Mouse (Mus musculus): ENCODE results near the gene Pkn1. TPM values are rescaled to one million over a fixed set of nuclear protein-coding genes. Genes with fewer than 3 reads are reported as not detected.

Pkn1 gene
- polyA plus RNA-seq (2015; fragmentation: Nextera tagmentation; extraction: Ambion mirVana), result 22.4 and 35.0 TPM in 2 replicates

GRCm38 (mm10) chr8:83698661-83699453 is at the start of gene Pkn1:
Gene Pkn1, minus strand, starts transcription at chr8:83699179.

GRCm38 (mm10) chr8:83740976-83741741 is 42.2 kb upstream of the Pkn1 start, which contains the start of gene Adgre5:
Gene Adgre5, minus strand, starts transcription at chr8:83741326.

GRCm38 (mm10) chr8:83715031-83715690 is 16.2 kb upstream of the Pkn1 start, which contains the start of gene Ddx39:
Gene Ddx39, plus strand, starts transcription at chr8:83715177.

DNA sequence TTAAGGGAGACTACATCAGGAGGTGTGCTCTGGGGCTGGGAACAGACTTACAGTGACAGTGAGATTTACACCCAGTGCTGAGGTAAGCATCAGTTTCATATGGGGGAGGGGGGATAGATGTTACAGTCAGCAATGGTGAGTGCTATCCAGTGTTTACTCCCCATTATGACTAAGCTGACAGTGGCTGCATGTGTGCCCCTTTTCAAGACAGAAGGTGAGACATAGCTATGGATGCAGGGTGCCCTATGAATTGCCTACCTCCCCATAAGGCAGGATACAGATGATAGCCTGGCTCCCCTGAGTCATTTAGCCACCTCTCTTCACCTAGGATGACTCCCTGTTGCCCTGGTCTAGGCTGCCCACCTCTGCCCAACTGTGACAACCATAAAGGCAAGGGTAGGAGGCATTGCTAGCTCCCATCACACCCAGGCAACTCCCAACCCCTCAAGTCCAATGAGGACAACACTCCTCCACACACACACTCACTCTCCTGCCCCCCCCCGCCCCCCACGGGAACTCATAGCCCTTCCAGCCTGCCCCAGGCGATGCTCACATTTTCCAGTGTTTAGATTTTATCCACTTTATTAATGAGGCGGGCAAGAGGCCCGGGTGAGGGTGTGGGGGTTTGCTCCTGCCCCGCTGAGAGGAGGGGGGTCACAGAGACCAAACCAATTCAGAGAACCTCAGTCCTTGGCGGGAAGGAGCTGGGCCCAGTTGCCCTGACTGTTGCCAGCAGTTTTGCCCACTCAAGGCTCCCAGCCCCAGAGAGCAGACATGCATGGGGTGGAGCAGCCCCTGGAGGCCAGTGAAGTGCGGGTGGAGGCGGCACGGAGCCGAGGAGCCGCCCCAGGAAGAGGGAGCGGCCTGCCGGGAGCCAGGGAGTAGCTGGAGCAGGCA is 32.8 kb downstream of the Pkn1 start, which contains the start of gene Ptger1:
TSS of gene Ptger1 (plus strand) at position 710 of the 897 bp plus-strand sequence.

GRCm38 (mm10) chr8:83652030-83652743 is 46.8 kb downstream of the Pkn1 start, which contains the start of gene Gipc1:
Gene Gipc1, plus strand, starts transcription at chr8:83652677.

Small RNAs within 50 kb of the gene (microRNA-seq; reads per million reads assigned to microRNA genes)
- not detected for gene Mir1668 (ENCODE audit: borderline replicate concordance, insufficient number of aligned reads)

Other genes starting within 250 kb of the Pkn1 start
- 95.7 and 97.6 TPM in 2 replicates for gene Scoc, start 240.8 kb downstream of the Pkn1 start, polyA plus RNA-seq (2015; fragmentation: Nextera tagmentation; extraction: Ambion mirVana)
- gene Olfr370, start 163.4 kb downstream of the Pkn1 start, polyA plus RNA-seq (2015; fragmentation: Nextera tagmentation; extraction: Ambion mirVana), result not detected in 2 replicates
- gene Ndufb7, start 132.5 kb downstream of the Pkn1 start, polyA plus RNA-seq (2015; fragmentation: Nextera tagmentation; extraction: Ambion mirVana), result 361 and 391 TPM in 2 replicates
- gene Tecr, start 91.2 kb downstream of the Pkn1 start, polyA plus RNA-seq (2015; fragmentation: Nextera tagmentation; extraction: Ambion mirVana), result 443 and 550 TPM in 2 replicates
- 33.3 and 38.0 TPM in 2 replicates for gene Dnajb1, start 91.0 kb downstream of the Pkn1 start, polyA plus RNA-seq (2015; fragmentation: Nextera tagmentation; extraction: Ambion mirVana)
- 97.0 and 103 TPM in 2 replicates for gene Gipc1, start 46.5 kb downstream of the Pkn1 start, polyA plus RNA-seq (2015; fragmentation: Nextera tagmentation; extraction: Ambion mirVana)
- gene Ptger1, start 32.5 kb downstream of the Pkn1 start, polyA plus RNA-seq (2015; fragmentation: Nextera tagmentation; extraction: Ambion mirVana), result 0.63 and 0.99 TPM in 2 replicates
- gene Ddx39, start 16.0 kb upstream of the Pkn1 start, polyA plus RNA-seq (2015; fragmentation: Nextera tagmentation; extraction: Ambion mirVana), result 38.0 and 49.4 TPM in 2 replicates
- gene Adgre5, start 42.1 kb upstream of the Pkn1 start, polyA plus RNA-seq (2015; fragmentation: Nextera tagmentation; extraction: Ambion mirVana), result 19.5 and 23.6 TPM in 2 replicates
- 16.4 and 19.5 TPM in 2 replicates for gene Adgrl1, start 200.9 kb upstream of the Pkn1 start, polyA plus RNA-seq (2015; fragmentation: Nextera tagmentation; extraction: Ambion mirVana)

Data from adrenal gland, postnatal 0 days (tissue).